Mouse (Mus musculus) ES-Bruce4 (cell line): ENCODE measurements at regions not wholly inside any gene's neighbourhood (a gene's known extent, or its start where the extent isn't known, plus 50 kb on each side); places are given as distances from the start of the nearest gene placed in this dataset.

ENCODE experiments used
- CTCF ChIP-seq: IDR thresholded peaks from one replicate; pipeline ENCODE4 v1.8.1; 2011; ENCODE audit warnings: low read depth, low read length
- POLR2A ChIP-seq: IDR thresholded peaks from one replicate; pipeline ENCODE4 v1.8.1; 2011; ENCODE audit warnings: low read length; ENCODE audit not compliant: insufficient read depth

GRCm38 (mm10) chr13:6306989-6307917 is 240.7 kb upstream of the Pitrm1 start:
- TF ChIP-seq CTCF (no peak), POLR2A (no peak)
